24 mouse cellular contexts compared by ENCODE assay signal in the genomic region with DNA sequence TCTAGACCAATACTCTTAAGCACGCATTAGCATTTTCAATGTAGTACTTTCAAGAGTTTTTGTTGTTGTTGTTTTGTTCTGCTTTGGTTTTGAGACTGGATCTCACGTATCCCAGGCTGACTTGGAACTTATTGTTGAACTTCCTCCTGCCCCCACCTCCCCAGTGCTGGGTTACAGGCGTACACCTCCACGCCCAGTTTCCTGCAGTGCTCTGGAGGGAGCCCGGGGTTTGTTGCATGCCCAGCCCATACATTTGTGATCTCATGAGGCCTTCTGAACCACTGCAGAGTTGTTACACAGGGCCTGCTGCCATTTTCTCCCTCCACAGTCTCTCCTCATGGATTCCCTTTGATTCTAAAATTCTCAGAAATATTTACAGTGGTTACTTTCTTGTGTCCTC.
DNase-seq lines count a peak whose midpoint lies in the region; ATAC-seq and TF ChIP-seq lines count a peak whose summit lies in the region.
"Had no signal": no experiment of that assay in that cellular context is flagged by ENCODE, and none has a peak within 500 bp of the region (broad histone marks: within the 10 kb centered on the region; RNA-seq: fewer than 3 reads in every experiment).

No protein-coding gene starts in this region.

- H3K4me1 ChIP-seq in intestine, embryonic 15.5 days (replicated peaks), result peaks cover 7% of the 10 kb centered on the region; the same call in 1 of the 2 replicates
- H3K4me1 ChIP-seq in intestine, postnatal 0 days (replicated peaks; ENCODE audit: control insufficient read depth, insufficient read depth, low read length), result no peaks in the 10 kb centered on the region
- no peaks in the 10 kb centered on the region for H3K4me1 ChIP-seq in stomach, embryonic 14.5 days (ENCODE audit: control insufficient read depth, insufficient read depth, low read length)
- H3K4me1 ChIP-seq in stomach, postnatal 0 days (replicated peaks; ENCODE audit: control insufficient read depth, insufficient read depth), result no peaks in the 10 kb centered on the region
- H3K4me1 ChIP-seq in liver, postnatal 0 days (ENCODE audit: insufficient read depth), result no peaks in the 10 kb centered on the region
- H3K4me1 ChIP-seq: embryonic facial prominence, embryonic 15.5 days; forebrain, embryonic 10.5 days; forebrain, embryonic 12.5 days had no signal

- H3K27ac ChIP-seq in intestine, embryonic 15.5 days, result no peak overlapping the region
- no peak overlapping the region for H3K27ac ChIP-seq in intestine, postnatal 0 days (ENCODE audit: low read depth, low read length)
- H3K27ac ChIP-seq in stomach, embryonic 14.5 days (ENCODE audit: low read length), result no peak overlapping the region
- H3K27ac ChIP-seq in stomach, postnatal 0 days (replicated peaks), result no peak overlapping the region
- no peak overlapping the region for H3K27ac ChIP-seq in liver, postnatal 0 days (ENCODE audit: low read depth)
- H3K27ac ChIP-seq: embryonic facial prominence, embryonic 13.5 days; embryonic facial prominence, embryonic 15.5 days; forebrain, embryonic 10.5 days; forebrain, embryonic 12.5 days had no signal

- no peaks in the 10 kb centered on the region for H3K27me3 ChIP-seq in intestine, embryonic 15.5 days (replicated peaks)
- H3K27me3 ChIP-seq in intestine, postnatal 0 days (replicated peaks; ENCODE audit: control insufficient read depth, insufficient read depth, low read length), result no peaks in the 10 kb centered on the region
- H3K27me3 ChIP-seq in stomach, embryonic 14.5 days (ENCODE audit: control insufficient read depth, insufficient read depth, low read length), result no peaks in the 10 kb centered on the region
- no peaks in the 10 kb centered on the region for H3K27me3 ChIP-seq in stomach, postnatal 0 days (ENCODE audit: control insufficient read depth, insufficient read depth, low read length)
- H3K27me3 ChIP-seq in liver, postnatal 0 days (ENCODE audit: insufficient read depth, low read length), result no peaks in the 10 kb centered on the region
- H3K27me3 ChIP-seq: embryonic facial prominence, embryonic 13.5 days; embryonic facial prominence, embryonic 15.5 days; forebrain, embryonic 12.5 days had no signal

- no peak overlapping the region for H3K9ac ChIP-seq in intestine, embryonic 15.5 days
- no peak overlapping the region for H3K9ac ChIP-seq in intestine, postnatal 0 days (ENCODE audit: low read depth, low read length)
- no peak overlapping the region for H3K9ac ChIP-seq in stomach, embryonic 14.5 days (replicated peaks; ENCODE audit: low read depth, low read length)
- no peak overlapping the region for H3K9ac ChIP-seq in stomach, postnatal 0 days (ENCODE audit: low read length)
- no peak overlapping the region for H3K9ac ChIP-seq in liver, postnatal 0 days (replicated peaks)
- H3K9ac ChIP-seq: embryonic facial prominence, embryonic 13.5 days; embryonic facial prominence, embryonic 15.5 days; forebrain, embryonic 12.5 days had no signal

- WGBS in intestine, embryonic 15.5 days, result 55% methylated on average over 5 of the region's 5 CpGs
- 48% methylated on average over 5 of the region's 5 CpGs for WGBS in intestine, postnatal 0 days
- 64% methylated on average over 5 of the region's 5 CpGs for WGBS in stomach, embryonic 14.5 days
- 54% methylated on average over 5 of the region's 5 CpGs for WGBS in stomach, postnatal 0 days
- 49% methylated on average over 5 of the region's 5 CpGs for WGBS in liver, postnatal 0 days (ENCODE audit: insufficient replicate concordance)

- no peaks in the 10 kb centered on the region for H3K36me3 ChIP-seq in intestine, embryonic 15.5 days
- H3K36me3 ChIP-seq in intestine, postnatal 0 days (ENCODE audit: control insufficient read depth, insufficient read depth), result no peaks in the 10 kb centered on the region
- H3K36me3 ChIP-seq in stomach, embryonic 14.5 days (ENCODE audit: control insufficient read depth, insufficient read depth, low read length), result no peaks in the 10 kb centered on the region
- H3K36me3 ChIP-seq in stomach, postnatal 0 days (ENCODE audit: control insufficient read depth, insufficient read depth, low read length), result no peaks in the 10 kb centered on the region
- H3K36me3 ChIP-seq in liver, postnatal 0 days (replicated peaks; ENCODE audit: insufficient read depth, low read length), result no peaks in the 10 kb centered on the region
- H3K36me3 ChIP-seq: embryonic facial prominence, embryonic 13.5 days; embryonic facial prominence, embryonic 15.5 days; forebrain, embryonic 10.5 days; forebrain, embryonic 12.5 days had no signal

- H3K9me3 ChIP-seq in intestine, embryonic 15.5 days, result no peaks in the 10 kb centered on the region
- no peaks in the 10 kb centered on the region for H3K9me3 ChIP-seq in intestine, postnatal 0 days (ENCODE audit: control insufficient read depth)
- H3K9me3 ChIP-seq in stomach, embryonic 14.5 days (ENCODE audit: control insufficient read depth, low read depth, low read length), result no peaks in the 10 kb centered on the region
- no peaks in the 10 kb centered on the region for H3K9me3 ChIP-seq in stomach, postnatal 0 days (ENCODE audit: control insufficient read depth, low read length)
- H3K9me3 ChIP-seq in liver, postnatal 0 days (ENCODE audit: low read length), result no peaks in the 10 kb centered on the region
- H3K9me3 ChIP-seq: embryonic facial prominence, embryonic 13.5 days; embryonic facial prominence, embryonic 15.5 days; forebrain, embryonic 10.5 days; forebrain, embryonic 12.5 days had no signal

- no peak overlapping the region for H3K4me2 ChIP-seq in intestine, embryonic 15.5 days (replicated peaks)
- H3K4me2 ChIP-seq in intestine, postnatal 0 days (replicated peaks; ENCODE audit: low read depth), result no peak overlapping the region
- H3K4me2 ChIP-seq in stomach, embryonic 14.5 days (replicated peaks; ENCODE audit: low read depth, low read length), result no peak overlapping the region
- no peak overlapping the region for H3K4me2 ChIP-seq in stomach, postnatal 0 days (replicated peaks; ENCODE audit: low read depth)
- no peak overlapping the region for H3K4me2 ChIP-seq in liver, postnatal 0 days (ENCODE audit: low read depth, low read length)
- H3K4me2 ChIP-seq: embryonic facial prominence, embryonic 13.5 days; embryonic facial prominence, embryonic 15.5 days; forebrain, embryonic 12.5 days had no signal

- no peak overlapping the region for H3K4me3 ChIP-seq in intestine, embryonic 15.5 days (replicated peaks)
- H3K4me3 ChIP-seq in intestine, postnatal 0 days (ENCODE audit: low read depth, low read length), result no peak overlapping the region
- H3K4me3 ChIP-seq in stomach, embryonic 14.5 days (ENCODE audit: low read depth, low read length), result no peak overlapping the region
- H3K4me3 ChIP-seq in stomach, postnatal 0 days (ENCODE audit: low read depth, low read length), result no peak overlapping the region
- H3K4me3 ChIP-seq in liver, postnatal 0 days (ENCODE audit: low read depth, low read length), result no peak overlapping the region
- H3K4me3 ChIP-seq: embryonic facial prominence, embryonic 13.5 days; embryonic facial prominence, embryonic 15.5 days; erythroblast, embryonic 14.5 days; forebrain, embryonic 10.5 days; forebrain, embryonic 12.5 days had no signal

- TF ChIP-seq CTCF in intestine, postnatal 0 days (IDR thresholded peaks at IDR 0.05; ENCODE audit: low read depth), result no peak
- TF ChIP-seq CTCF in stomach, postnatal 0 days (IDR thresholded peaks at IDR 0.05; ENCODE audit: low read depth), result no peak
- TF ChIP-seq CTCF in liver, postnatal 0 days (IDR thresholded peaks at IDR 0.05; ENCODE audit: low read depth), result no peak

- DNase-seq in stomach, postnatal 0 days (ENCODE audit: low spot score), result no peak
- no peak for DNase-seq in liver, postnatal 0 days
- DNase-seq in cerebellum, postnatal 4 days (ENCODE audit: low spot score in 2 of 2), result no peak
- DNase-seq: adrenal gland, adult 8-10 months; adrenal gland, postnatal 14 days; adrenal gland, postnatal 36 days; B cell, adult 2 months; cerebellum, adult 11-12 months; cerebellum, adult 2 months; cerebellum, adult 9-10 months; cerebellum, postnatal 10 days; cerebellum, postnatal 25 days; embryo, embryonic 11 days had no signal

- ATAC-seq in intestine, embryonic 15.5 days, result peak; percentile 75
- ATAC-seq in intestine, postnatal 0 days, result no peak
- peak; percentile 63; the same call in 1 of the 2 replicates for ATAC-seq in stomach, embryonic 14.5 days (ENCODE audit: insufficient number of reproducible peaks, insufficient read depth, low FRiP score, low read depth)
- ATAC-seq in stomach, postnatal 0 days (ENCODE audit: low FRiP score, low TSS enrichment), result 0 out of 2 replicates have a peak, but pooled peaks have one; percentile 45
- ATAC-seq in liver, postnatal 0 days, result no peak
- ATAC-seq: activated CD4-positive, CD25-positive, alpha-beta regulatory T cell, adult 4 months; forebrain, embryonic 14.5 days; forebrain, embryonic 16.5 days had no signal

- TF ChIP-seq EP300 in stomach, postnatal 0 days (optimal IDR thresholded peaks at IDR 0.05), result no peak
- TF ChIP-seq EP300 in liver, postnatal 0 days (IDR thresholded peaks at IDR 0.05; ENCODE audit: low read depth), result no peak

Comparison
In these comparisons a context has a peak if more than half of its experiments do, and no peak if none do; other contexts are left out.
1. ATAC-seq: peak in intestine, embryonic 15.5 days (single experiment), stomach, embryonic 14.5 days (single experiment) and stomach, postnatal 0 days (single experiment); none in intestine, postnatal 0 days (single experiment) and liver, postnatal 0 days (single experiment).